Mouse (Mus musculus) liver, embryonic 11.5 days (tissue): ENCODE measurements at regions not wholly inside any gene's neighbourhood (a gene's known extent, or its start where the extent isn't known, plus 50 kb on each side); places are given as distances from the start of the nearest gene placed in this dataset.

Source experiments
- ATAC-seq: fragments of 200-750 bp; cut with Nextera tagmentation; replicated peaks from 2 replicates; pipeline ENCODE4 v1.8.0; 2017; ENCODE audit warnings: moderate number of reproducible peaks, mild to moderate bottlenecking, moderate TSS enrichment, moderate library complexity; ENCODE audit not compliant: low FRiP score
- DNase-seq: peaks from one replicate; pipeline ENCODE4 v3.0.0-alpha.2; 2017; ENCODE audit warnings: low spot score
- H3K27ac ChIP-seq: fragments of 300-500 bp; sonication (generic); 2 replicates; pipeline ENCODE4 v1.5.1; 2014; ENCODE audit warnings: mild to moderate bottlenecking, low read depth, low read length, control low read depth
- H3K27me3 ChIP-seq: fragments of 300-500 bp; sonication (generic); replicated peaks from 2 replicates; pipeline ENCODE4 v1.6.1; 2014; ENCODE audit warnings: low read length, mixed read lengths; ENCODE audit not compliant: control insufficient read depth, insufficient read depth
- H3K36me3 ChIP-seq: fragments of 300-500 bp; sonication (generic); 2 replicates; pipeline ENCODE4 v1.6.1; 2014; ENCODE audit warnings: mild to moderate bottlenecking, low read length, moderate library complexity, mixed read lengths; ENCODE audit not compliant: control insufficient read depth, insufficient read depth
- H3K4me1 ChIP-seq: fragments of 300-500 bp; sonication (generic); replicated peaks from 2 replicates; pipeline ENCODE4 v1.6.1; 2014; ENCODE audit warnings: low read length, mixed read lengths; ENCODE audit not compliant: control insufficient read depth, insufficient read depth
- H3K4me2 ChIP-seq: fragments of 300-500 bp; sonication (generic); 2 replicates; pipeline ENCODE4 v1.6.1; 2014; ENCODE audit warnings: mild to moderate bottlenecking, control low read depth, moderate library complexity
- H3K4me3 ChIP-seq: fragments of 300-500 bp; sonication (generic); 2 replicates; pipeline ENCODE4 v1.5.1; 2014; ENCODE audit warnings: low read depth, low read length, control low read depth
- H3K9ac ChIP-seq: fragments of 300-500 bp; sonication (generic); 2 replicates; pipeline ENCODE4 v1.6.1; 2014; ENCODE audit warnings: low read depth, low read length, control low read depth
- H3K9me3 ChIP-seq: fragments of 300-500 bp; sonication (generic); 2 replicates; pipeline ENCODE4 v1.6.1; 2016; ENCODE audit warnings: low read length, inconsistent platforms, mixed read lengths; ENCODE audit not compliant: control insufficient read depth
- WGBS: fragments of 180-500 bp; shearing (Covaris S2); extraction: QIAGEN DNeasy Blood & Tissue Kit; methylation state at CpG from one replicate; pipeline ENCODE4 v1.1.7; 2014; 5-methylcytosine and 5-hydroxymethylcytosine counted together

DNA sequence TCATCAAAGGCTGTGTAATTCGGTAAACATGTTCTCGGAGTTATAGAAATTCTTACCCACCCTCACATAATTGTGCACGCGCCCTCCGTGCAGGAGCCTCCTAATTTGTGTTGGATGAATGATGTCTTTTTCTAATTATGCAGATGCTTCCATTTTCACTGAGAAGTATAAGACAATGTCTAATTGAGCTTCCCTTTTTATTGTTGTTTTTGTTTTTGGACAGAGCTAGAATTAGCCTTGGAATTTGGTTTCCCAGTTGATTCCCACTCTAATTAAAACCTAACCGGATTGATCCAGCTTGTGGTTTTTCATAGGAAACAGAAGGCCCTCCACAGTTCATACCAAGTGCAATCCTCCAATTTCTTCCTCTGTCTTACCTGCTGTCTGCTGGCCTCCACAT, 616.2 kb upstream of the Nrp1 start:
- DNase-seq (no peak), ATAC-seq (no peak)
- H3K4me1 ChIP-seq, result no peaks in the 10 kb centered on the region
- H3K27me3 ChIP-seq, result no peaks in the 10 kb centered on the region
- 87% methylated on average over 6 of the region's 6 CpGs for WGBS
- no peak overlapping the region for H3K9ac ChIP-seq
- H3K4me3 ChIP-seq, result no peak overlapping the region
- no peaks in the 10 kb centered on the region for H3K36me3 ChIP-seq
- H3K9me3 ChIP-seq, result no peaks in the 10 kb centered on the region
- H3K4me2 ChIP-seq, result no peak overlapping the region
- H3K27ac ChIP-seq, result no peak overlapping the region

DNA sequence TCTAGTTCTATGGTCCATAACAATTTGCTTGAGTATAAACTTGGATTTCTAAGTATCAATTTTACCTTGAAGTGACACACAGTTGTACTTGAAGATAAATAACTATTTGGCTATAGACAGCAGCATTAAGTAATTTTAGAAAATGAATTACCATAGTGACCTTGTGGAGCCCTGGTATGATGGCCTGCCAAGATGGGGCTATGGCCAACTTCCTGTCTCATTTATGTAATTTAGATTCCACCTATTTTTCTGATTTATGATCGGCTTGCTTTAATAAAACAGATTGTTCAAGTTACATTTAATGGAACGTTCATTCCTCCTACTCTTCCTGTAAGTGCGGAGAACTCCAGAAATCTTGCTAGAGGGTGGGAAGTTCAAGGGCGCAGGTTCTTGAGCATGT, 613.2 kb upstream of the Nrp1 start:
- Histone ChIP-seq H3K9me3 (no peaks in the 10 kb centered on the region), H3K27ac (no peak overlapping the region), H3K9ac (no peak overlapping the region), H3K4me3 (no peak overlapping the region), H3K36me3 (no peaks in the 10 kb centered on the region), H3K27me3 (no peaks in the 10 kb centered on the region), H3K4me1 (no peaks in the 10 kb centered on the region), H3K4me2 (no peak overlapping the region)
- no peak for DNase-seq
- ATAC-seq, result no peak
- 89% methylated on average over 4 of the region's 4 CpGs for WGBS

- ATAC-seq, result no peak
- no peaks in the 10 kb centered on the region for H3K4me1 ChIP-seq
- no peak for DNase-seq
- WGBS, result 42% methylated on average over 8 of the region's 8 CpGs
- no peak overlapping the region for H3K27ac ChIP-seq
- no peak overlapping the region for H3K9ac ChIP-seq
- H3K4me2 ChIP-seq, result no peak overlapping the region
- H3K4me3 ChIP-seq, result no peak overlapping the region
- H3K9me3 ChIP-seq, result no peaks in the 10 kb centered on the region
- H3K27me3 ChIP-seq, result no peaks in the 10 kb centered on the region
- H3K36me3 ChIP-seq, result no peaks in the 10 kb centered on the region
These were observed 611.9 kb upstream of the Nrp1 start for GRCm38 (mm10) chr8:127746456-127746855.

GRCm38 (mm10) chr8:127752871-127753270, 605.5 kb upstream of the Nrp1 start:
- H3K4me2 ChIP-seq, result no peak overlapping the region
- H3K36me3 ChIP-seq, result no peaks in the 10 kb centered on the region
- ATAC-seq (no peak), DNase-seq (no peak)
- WGBS, result 79% methylated on average over 5 of the region's 5 CpGs
- no peaks in the 10 kb centered on the region for H3K4me1 ChIP-seq
- no peaks in the 10 kb centered on the region for H3K27me3 ChIP-seq
- no peak overlapping the region for H3K27ac ChIP-seq
- H3K9ac ChIP-seq, result no peak overlapping the region
- no peak overlapping the region for H3K4me3 ChIP-seq
- H3K9me3 ChIP-seq, result no peaks in the 10 kb centered on the region

GRCm38 (mm10) chr8:127753793-127754565, 604.4 kb upstream of the Nrp1 start:
- WGBS, result 81% methylated on average over 5 of the region's 5 CpGs
- no peak for ATAC-seq
- no peaks in the 10 kb centered on the region for H3K27me3 ChIP-seq

GRCm38 (mm10) chr8:127757396-127757795, 601.0 kb upstream of the Nrp1 start:
- H3K4me2 ChIP-seq, result no peak overlapping the region

More at GRCm38 (mm10) chr8:127753793-127754565, 604.4 kb upstream of the Nrp1 start:
- Histone ChIP-seq H3K4me3 (no peak overlapping the region), H3K36me3 (no peaks in the 10 kb centered on the region), H3K9ac (no peak overlapping the region), H3K9me3 (no peaks in the 10 kb centered on the region), H3K27ac (no peak overlapping the region), H3K4me2 (no peak overlapping the region), H3K4me1 (no peaks in the 10 kb centered on the region)
- no peak for DNase-seq

DNA sequence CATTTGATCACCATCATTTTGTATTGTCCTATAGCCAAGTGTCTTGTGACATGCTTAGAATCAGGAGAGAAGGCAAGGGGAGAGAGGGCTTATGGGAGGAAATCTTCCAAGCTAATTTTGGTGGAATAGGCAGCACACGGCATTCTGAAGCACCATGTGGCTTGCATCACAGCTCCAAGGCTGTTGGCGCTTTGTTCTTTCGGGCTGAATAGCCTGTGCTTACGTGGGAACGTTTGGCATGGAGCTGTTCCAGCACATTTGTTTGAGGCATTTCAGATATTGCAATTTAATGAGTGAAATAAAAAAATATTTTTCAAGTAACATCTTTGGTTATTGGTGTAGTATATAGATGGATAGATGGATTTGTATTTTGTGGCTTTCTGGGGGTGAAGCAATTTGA, 598.5 kb upstream of the Nrp1 start:
- ATAC-seq (no peak), DNase-seq (no peak)
- no peaks in the 10 kb centered on the region for H3K36me3 ChIP-seq
- H3K27me3 ChIP-seq, result no peaks in the 10 kb centered on the region
- no peak overlapping the region for H3K9ac ChIP-seq
- no peaks in the 10 kb centered on the region for H3K4me1 ChIP-seq
- no peak overlapping the region for H3K4me2 ChIP-seq
- no peak overlapping the region for H3K27ac ChIP-seq
- H3K4me3 ChIP-seq, result no peak overlapping the region
- 92% methylated on average over 5 of the region's 5 CpGs for WGBS
- H3K9me3 ChIP-seq, result no peaks in the 10 kb centered on the region

More at GRCm38 (mm10) chr8:127757396-127757795, 601.0 kb upstream of the Nrp1 start:
- H3K4me3 ChIP-seq, result no peak overlapping the region
- no peak for ATAC-seq
- no peaks in the 10 kb centered on the region for H3K27me3 ChIP-seq
- H3K9me3 ChIP-seq, result no peaks in the 10 kb centered on the region
- H3K27ac ChIP-seq, result no peak overlapping the region
- 60% methylated on average over 2 of the region's 2 CpGs for WGBS
- no peaks in the 10 kb centered on the region for H3K36me3 ChIP-seq
- no peak overlapping the region for H3K9ac ChIP-seq
- DNase-seq, result no peak
- H3K4me1 ChIP-seq, result no peaks in the 10 kb centered on the region

GRCm38 (mm10) chr8:127765199-127765598, 593.2 kb upstream of the Nrp1 start:
- ATAC-seq (no peak), DNase-seq (no peak)
- Histone ChIP-seq H3K27me3 (no peaks in the 10 kb centered on the region), H3K9ac (no peak overlapping the region), H3K4me3 (no peak overlapping the region), H3K27ac (no peak overlapping the region), H3K4me1 (no peaks in the 10 kb centered on the region), H3K36me3 (no peaks in the 10 kb centered on the region), H3K4me2 (no peak overlapping the region), H3K9me3 (no peaks in the 10 kb centered on the region)
- WGBS, result 85% methylated on average over 5 of the region's 5 CpGs

DNA sequence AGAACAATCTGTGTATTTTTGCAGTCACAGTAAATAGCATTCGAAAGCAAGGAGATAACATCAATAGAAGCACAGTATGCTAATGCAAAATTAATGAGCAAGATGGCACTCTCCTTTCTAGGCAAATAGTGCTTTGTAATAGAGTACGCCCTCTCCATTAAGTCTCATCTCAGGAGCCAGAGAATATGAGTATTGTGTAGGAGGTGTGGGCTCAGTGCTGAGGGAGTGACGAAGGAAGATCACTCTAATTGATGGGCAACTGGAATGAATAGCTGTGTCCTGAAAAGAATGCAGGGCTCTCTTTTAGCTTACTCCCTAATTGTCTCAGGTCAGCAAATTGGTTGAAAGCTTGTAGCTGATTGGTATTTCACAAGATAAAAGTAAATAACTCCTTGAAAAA, 590.1 kb upstream of the Nrp1 start:
- Histone ChIP-seq H3K4me1 (no peaks in the 10 kb centered on the region), H3K9me3 (no peaks in the 10 kb centered on the region), H3K9ac (no peak overlapping the region), H3K36me3 (no peaks in the 10 kb centered on the region), H3K4me2 (no peak overlapping the region), H3K4me3 (no peak overlapping the region), H3K27me3 (no peaks in the 10 kb centered on the region), H3K27ac (no peak overlapping the region)
- 72% methylated on average over 3 of the region's 3 CpGs for WGBS
- no peak for ATAC-seq
- DNase-seq, result no peak
